30 mouse cellular contexts compared by ENCODE assay signal in the genomic region with DNA sequence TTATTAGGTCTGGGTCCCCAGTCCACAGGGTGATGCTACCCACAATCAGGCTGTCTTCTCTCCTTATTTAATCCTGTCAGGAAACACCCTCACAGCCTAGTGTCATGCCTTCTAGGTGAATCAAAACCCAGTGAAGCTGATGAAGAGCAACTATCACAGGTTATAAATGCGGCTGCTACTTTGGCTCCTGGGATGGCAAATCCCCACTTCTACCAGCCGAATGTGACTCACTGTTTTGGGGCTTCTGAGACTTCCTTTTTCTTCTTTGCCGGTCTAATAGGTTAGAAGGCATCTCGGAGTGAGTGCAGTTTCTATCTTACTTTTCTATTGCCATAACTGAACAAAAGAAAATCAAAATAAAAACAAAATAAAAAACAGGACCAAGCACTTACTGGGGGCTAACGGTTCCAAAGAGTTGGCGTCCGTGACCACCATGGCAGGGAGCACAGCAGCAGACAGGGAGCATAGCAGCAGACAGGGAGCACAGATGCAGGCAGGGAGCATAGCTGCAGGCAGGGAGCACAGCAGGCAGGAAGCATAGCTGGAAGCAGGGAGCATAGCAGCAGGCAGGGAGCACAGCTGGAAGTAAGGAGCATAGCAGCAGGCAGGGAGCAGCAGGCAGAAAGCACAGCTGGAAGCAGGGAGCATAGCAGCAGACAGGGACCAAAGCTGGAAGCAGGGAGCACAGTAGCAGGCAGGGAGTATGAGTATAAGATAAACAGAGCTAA. TPM values are rescaled to one million over a fixed set of nuclear protein-coding genes. Genes with fewer than 3 reads are reported as not detected.
DNase-seq lines count a peak whose midpoint lies in the region; ATAC-seq and TF ChIP-seq lines count a peak whose summit lies in the region.
"Had no signal": no experiment of that assay in that cellular context is flagged by ENCODE, and none has a peak within 500 bp of the region (broad histone marks: within the 10 kb centered on the region; RNA-seq: fewer than 3 reads in every experiment).

No protein-coding gene starts in this region.

- peaks cover 40% of the 10 kb centered on the region for H3K9me3 ChIP-seq in G1E (replicated peaks)
- H3K9me3 ChIP-seq: embryonic facial prominence, embryonic 15.5 days; forebrain, embryonic 12.5 days; heart, embryonic 13.5 days; hindbrain, embryonic 10.5 days; hindbrain, embryonic 15.5 days; kidney, embryonic 15.5 days; liver, embryonic 13.5 days; midbrain, embryonic 12.5 days; neural tube, embryonic 13.5 days; stomach, embryonic 15.5 days had no signal

- intact Hi-C loops in left cerebral cortex, adult 2 months (cut with DNase I), result no loop called here

- ATAC-seq in G1E (ENCODE audit: extremely low read depth, insufficient number of reproducible peaks, low FRiP score, poor library complexity, severe bottlenecking), result no peak
- 0 out of 2 replicates have a peak, but pooled peaks have one; percentile 17 for ATAC-seq in common myeloid progenitor, adult 5-6 weeks (replicated peaks; ENCODE audit: low read depth, poor library complexity, severe bottlenecking)
- peak; percentile 43; the same call in 1 of the 2 replicates for ATAC-seq in monocyte, adult 5-6 weeks (replicated peaks; ENCODE audit: insufficient number of reproducible peaks, low FRiP score, low TSS enrichment, poor library complexity, severe bottlenecking)
- ATAC-seq: forebrain, postnatal 0 days; inflammation-experienced regulatory T-cells, adult 6 months had no signal

- H3K27ac ChIP-seq in left cerebral cortex, adult 2 months, result no peak overlapping the region
- H3K27ac ChIP-seq: embryonic facial prominence, embryonic 15.5 days; forebrain, embryonic 12.5 days; heart, embryonic 13.5 days; hindbrain, embryonic 10.5 days; hindbrain, embryonic 15.5 days; kidney, embryonic 15.5 days; liver, embryonic 13.5 days; midbrain, embryonic 12.5 days; neural tube, embryonic 13.5 days; stomach, embryonic 15.5 days had no signal

- TF ChIP-seq CTCF in G1E (IDR thresholded peaks at IDR 0.05; ENCODE audit: low read depth, low read length), result no peak
- TF ChIP-seq CTCF in left cerebral cortex, adult 2 months (IDR thresholded peaks at IDR 0.05), result no peak

- H3K4me3 ChIP-seq in G1E (ENCODE audit: low read depth, low read length), result peak overlapping the region; percentile 30; the same call in 1 of the 2 replicates
- no peak overlapping the region for H3K4me3 ChIP-seq in left cerebral cortex, adult 2 months
- H3K4me3 ChIP-seq: embryonic facial prominence, embryonic 15.5 days; forebrain, embryonic 12.5 days; heart, embryonic 13.5 days; hindbrain, embryonic 10.5 days; hindbrain, embryonic 15.5 days; kidney, embryonic 15.5 days; liver, embryonic 13.5 days; midbrain, embryonic 12.5 days; neural tube, embryonic 13.5 days; stomach, embryonic 15.5 days had no signal

- H3K27me3 ChIP-seq in G1E (ENCODE audit: insufficient read depth, low read length), result no peaks in the 10 kb centered on the region
- H3K27me3 ChIP-seq: embryonic facial prominence, embryonic 15.5 days; forebrain, embryonic 12.5 days; heart, embryonic 13.5 days; hindbrain, embryonic 15.5 days; liver, embryonic 13.5 days; neural tube, embryonic 13.5 days; stomach, embryonic 15.5 days had no signal

- DNase-seq in A20 (ENCODE audit: low read depth, low spot score) (peak; percentile 55), G1E (ENCODE audit: low spot score) (no peak)
- no peak for DNase-seq in left cerebral cortex, adult 2 months (ENCODE audit: extremely low spot score in 1 of 2, low spot score in 2 of 2)
- DNase-seq in lung, postnatal 4 days, result no peak
- DNase-seq in kidney, adult 9 months, result no peak
- DNase-seq in T-cell, adult 2 months (ENCODE audit: low spot score), result no peak
- DNase-seq: adrenal gland, postnatal 14 days; cerebellum, adult 8-10 months; forebrain, postnatal 0 days; gastrocnemius, postnatal 10 days; heart, postnatal 14 days; kidney, adult 11 months; kidney, postnatal 25 days; left cerebral cortex, postnatal 4 days; liver, embryonic 13.5 days; lung, adult 2 months; lung, postnatal 10 days; thymus, postnatal 14 days had no signal

- no peaks in the 10 kb centered on the region for H3K4me1 ChIP-seq in G1E (ENCODE audit: insufficient read depth, low read depth, low read length)
- H3K4me1 ChIP-seq: embryonic facial prominence, embryonic 15.5 days; heart, embryonic 13.5 days; kidney, embryonic 15.5 days; liver, embryonic 13.5 days; midbrain, embryonic 12.5 days; stomach, embryonic 15.5 days had no signal

- H3K36me3 ChIP-seq in G1E (replicated peaks), result no peaks in the 10 kb centered on the region
- H3K36me3 ChIP-seq: embryonic facial prominence, embryonic 15.5 days; forebrain, embryonic 12.5 days; heart, embryonic 13.5 days; hindbrain, embryonic 10.5 days; hindbrain, embryonic 15.5 days; kidney, embryonic 15.5 days; liver, embryonic 13.5 days; midbrain, embryonic 12.5 days; neural tube, embryonic 13.5 days; stomach, embryonic 15.5 days had no signal

RNA-seq across cellular contexts. Expression of a gene that starts 2.6 kb away (rescaled TPM):
- total RNA-seq in G1E (2014; fragmentation: Nextera tagmentation) (not detected in 2 replicates), G1E (2017) (0.12 and 0.38 TPM in 2 replicates)
- polyA plus RNA-seq in G1E (2012), result not detected in 2 replicates
- 9.4 and 10.7 TPM in 2 replicates for total RNA-seq in common myeloid progenitor, adult 5-6 weeks (2017)
- 7.3 to 22.9 TPM (median 9.3 TPM) in 3 replicates for total RNA-seq in monocyte, adult 5-6 weeks (2017)
- 10 to 100 TPM in 1 of 2 experiments, 1 to 10 TPM in 1; 9.4 to 12.0 TPM for total RNA-seq in left cerebral cortex, adult 2 months (2021)

RNA-seq across cellular contexts. Expression of a gene that starts 12.0 kb away (rescaled TPM):
- total RNA-seq in G1E (2014; fragmentation: Nextera tagmentation) (not detected in 2 replicates), G1E (2017) (not detected in 2 replicates)
- not detected in 2 replicates for polyA plus RNA-seq in G1E (2012)
- not detected in 2 replicates for total RNA-seq in common myeloid progenitor, adult 5-6 weeks (2017)
- total RNA-seq in monocyte, adult 5-6 weeks (2017), result 1.2 TPM in 1 of 3 replicates, not detected in the others
- total RNA-seq in left cerebral cortex, adult 2 months (2021), result 10 to 100 TPM; 14.5 to 19.8 TPM
